Mouse (Mus musculus) erythroblast, embryonic 14.5 days (primary cell): Measurements from ENCODE around the gene Dnajc7.

Experiments used
- GATA1 ChIP-seq: IDR thresholded peaks from 2 replicates; pipeline ENCODE4 v1.6.1; 2012; ENCODE audit warnings: low read length, inconsistent platforms, mixed read lengths
- TAL1 ChIP-seq: IDR thresholded peaks from 3 replicates; pipeline ENCODE4 v1.6.1; 2012; ENCODE audit warnings: low read length, inconsistent platforms, mixed read lengths

DNA sequence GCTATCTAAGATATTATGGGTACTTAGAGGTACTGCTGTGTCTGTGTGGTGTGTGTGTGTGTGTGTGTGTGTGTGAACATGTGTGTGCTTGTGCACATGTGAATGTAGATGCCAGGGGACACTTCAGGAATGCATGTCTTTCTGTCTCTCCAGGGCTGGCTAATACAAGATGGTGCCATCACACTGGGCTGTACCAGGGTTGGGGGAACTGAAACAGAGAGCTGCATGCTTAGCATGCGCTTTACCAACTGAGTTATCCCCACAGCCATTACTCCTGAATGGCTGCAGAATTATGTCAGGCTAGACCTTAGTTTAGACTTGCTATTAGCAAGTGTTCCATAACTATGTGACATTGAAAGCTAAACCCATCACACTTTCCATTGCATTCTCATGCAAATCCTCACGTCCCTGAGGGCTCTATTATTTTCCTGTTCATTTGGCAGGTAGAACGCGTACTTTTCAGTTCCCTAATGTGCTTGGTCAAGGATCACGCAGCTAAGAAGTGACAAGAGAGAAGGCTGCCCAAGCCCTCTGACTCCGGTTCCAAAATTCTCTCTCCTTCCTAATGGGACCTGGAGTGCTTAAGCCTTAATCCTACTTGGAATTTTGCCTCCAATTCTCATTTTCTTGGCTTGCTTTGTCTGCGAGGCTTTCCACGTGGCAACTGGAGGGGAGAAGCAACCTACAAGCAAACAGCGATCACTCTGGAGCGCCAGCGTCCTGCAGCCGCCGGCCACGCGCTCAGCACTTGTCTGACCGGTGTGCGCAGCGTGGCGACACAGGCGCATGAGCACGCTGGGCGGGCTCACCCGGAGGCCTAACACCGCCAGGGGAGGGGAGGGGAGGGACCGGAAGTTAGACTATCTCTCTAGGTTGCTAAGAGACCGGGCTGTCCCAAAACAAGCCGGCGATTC, 74.9 kb downstream of the Dnajc7 start, which contains the start of gene Ttc25:
- TF ChIP-seq GATA1 (no peak), TAL1 (no peak)
